Mouse (Mus musculus) cortical plate, adult 2 months (tissue): ENCODE results near the gene Apoh.

Experiments
- CTCF ChIP-seq: fragments of 200-500 bp; IDR thresholded peaks from 2 replicates; pipeline ENCODE4 v1.5.1; 2011; ENCODE audit warnings: mild to moderate bottlenecking, control low read depth, low read length; ENCODE audit not compliant: insufficient read depth; ENCODE audit errors: extremely low read depth
- POLR2A ChIP-seq: fragments of 200-500 bp; IDR thresholded peaks from 2 replicates; pipeline ENCODE4 v1.6.1; 2011; ENCODE audit warnings: mild to moderate bottlenecking, low read length, control low read depth; ENCODE audit not compliant: insufficient read depth; ENCODE audit errors: extremely low read depth

DNA sequence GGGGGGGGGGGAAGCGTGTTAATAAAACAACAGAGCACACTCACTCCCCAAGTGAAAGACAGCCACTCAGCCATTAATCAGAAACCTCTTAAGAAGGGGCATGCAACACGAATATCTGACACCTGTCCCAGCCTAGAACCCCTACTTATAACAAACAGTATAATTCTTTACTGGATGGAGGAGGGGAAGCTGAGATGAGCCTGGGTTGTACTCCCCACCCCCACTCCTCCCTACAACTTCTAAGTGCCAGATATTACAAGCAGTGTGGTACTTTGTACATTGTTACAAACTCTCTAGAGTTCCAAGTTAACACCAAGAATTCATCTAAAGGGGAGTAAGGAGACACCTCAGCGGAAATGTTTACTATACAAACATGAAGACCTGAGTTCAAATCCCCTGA is 8.5 kb upstream of the Apoh start:
- TF ChIP-seq CTCF (no peak), POLR2A (no peak)
